Mouse (Mus musculus) midbrain, embryonic 15.5 days (tissue): ENCODE measurements at regions not wholly inside any gene's neighbourhood (a gene's known extent, or its start where the extent isn't known, plus 50 kb on each side); places are given as distances from the start of the nearest gene placed in this dataset.

Experiments used
- ATAC-seq: fragments of 200-750 bp; cut with Nextera tagmentation; replicated peaks from 2 replicates; pipeline ENCODE4 v1.8.0; 2017; ENCODE audit warnings: moderate TSS enrichment
- H3K27ac ChIP-seq: fragments of 300-500 bp; sonication (generic); 2 replicates; pipeline ENCODE4 v1.5.1; 2015; ENCODE audit warnings: mild to moderate bottlenecking, inconsistent platforms
- H3K27me3 ChIP-seq: fragments of 300-500 bp; sonication (generic); replicated peaks from 2 replicates; pipeline ENCODE4 v1.6.1; 2015; ENCODE audit warnings: inconsistent platforms
- H3K36me3 ChIP-seq: fragments of 300-500 bp; sonication (generic); replicated peaks from 2 replicates; pipeline ENCODE4 v1.6.1; 2015; ENCODE audit warnings: inconsistent platforms
- H3K4me1 ChIP-seq: fragments of 300-500 bp; sonication (generic); 2 replicates; pipeline ENCODE4 v1.6.1; 2015; ENCODE audit warnings: inconsistent platforms
- H3K4me2 ChIP-seq: fragments of 300-500 bp; sonication (generic); 2 replicates; pipeline ENCODE4 v1.6.1; 2015; ENCODE audit warnings: inconsistent platforms, mild to moderate bottlenecking, moderate library complexity
- H3K4me3 ChIP-seq: fragments of 300-500 bp; sonication (generic); 2 replicates; pipeline ENCODE4 v1.5.1; 2015; ENCODE audit warnings: mild to moderate bottlenecking, inconsistent platforms
- H3K9ac ChIP-seq: fragments of 300-500 bp; sonication (generic); 2 replicates; pipeline ENCODE4 v1.6.1; 2015; ENCODE audit warnings: mild to moderate bottlenecking, inconsistent platforms
- H3K9me3 ChIP-seq: fragments of 300-500 bp; sonication (generic); 2 replicates; pipeline ENCODE4 v1.6.1; 2016; ENCODE audit warnings: inconsistent platforms
- WGBS: fragments of 180-500 bp; shearing (Covaris S2); methylation state at CpG from one replicate; pipeline ENCODE4 v1.1.7; 2015; ENCODE audit warnings: mixed read lengths; 5-methylcytosine and 5-hydroxymethylcytosine counted together

DNA sequence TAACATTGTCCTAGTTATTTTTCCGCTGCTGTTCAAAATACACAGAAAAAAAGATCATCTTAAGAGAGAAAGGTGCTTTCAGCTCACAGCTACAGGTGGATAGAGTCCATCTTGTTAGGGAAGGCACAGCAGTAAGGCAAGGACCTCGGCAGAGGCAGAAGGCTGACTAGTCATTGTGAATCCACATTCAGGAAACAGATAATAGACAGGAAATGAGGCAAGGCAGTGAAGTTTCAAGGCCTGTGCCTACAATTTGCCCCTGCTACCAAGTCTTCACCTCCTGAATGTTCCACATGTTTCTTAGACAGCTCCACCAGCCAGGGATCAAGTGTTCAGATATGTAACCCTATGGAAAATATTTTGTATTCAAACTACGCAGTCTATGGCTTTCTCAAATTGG is 122.0 kb upstream of the Spaca1 start:
- Histone ChIP-seq H3K27ac (peak overlapping the region; percentile 32; the same call in 1 of the 2 replicates), H3K4me1 (0 out of 2 replicates have a peak, but pooled peaks cover 4% of the 10 kb centered on the region), H3K9ac (no peak overlapping the region), H3K9me3 (no peaks in the 10 kb centered on the region), H3K27me3 (no peaks in the 10 kb centered on the region), H3K4me2 (no peak overlapping the region), H3K4me3 (no peak overlapping the region), H3K36me3 (no peaks in the 10 kb centered on the region)
- WGBS = 75% methylated on average over 3 of the region's 3 CpGs
- no peak for ATAC-seq

DNA sequence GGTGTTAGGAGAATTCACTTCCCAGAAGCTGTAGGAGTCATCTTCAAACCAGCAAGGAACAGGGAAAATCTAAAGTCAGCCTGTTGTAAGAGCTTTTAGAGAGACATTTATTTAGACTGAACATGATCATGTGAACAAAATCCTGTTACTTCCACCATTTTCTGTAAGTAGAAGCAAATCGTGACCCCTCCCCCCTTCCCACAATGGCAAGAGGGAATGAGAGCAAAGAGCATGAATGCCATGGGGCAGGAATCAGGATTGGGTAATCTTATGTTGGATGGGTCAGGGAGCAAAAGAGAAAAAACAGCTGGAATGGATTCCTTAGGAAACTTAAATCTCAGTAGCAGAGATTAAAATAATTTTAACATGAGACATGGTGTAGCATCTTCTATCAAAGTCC is 127.4 kb upstream of the Spaca1 start:
- no peaks in the 10 kb centered on the region for H3K36me3 ChIP-seq
- no peak overlapping the region for H3K4me2 ChIP-seq
- H3K9me3 ChIP-seq = no peaks in the 10 kb centered on the region
- no peaks in the 10 kb centered on the region for H3K4me1 ChIP-seq
- no peaks in the 10 kb centered on the region for H3K27me3 ChIP-seq
- ATAC-seq = no peak
- no peak overlapping the region for H3K27ac ChIP-seq
- H3K9ac ChIP-seq = no peak overlapping the region
- 75% methylated on average over 1 of the region's 1 CpGs for WGBS
- H3K4me3 ChIP-seq = no peak overlapping the region

DNA sequence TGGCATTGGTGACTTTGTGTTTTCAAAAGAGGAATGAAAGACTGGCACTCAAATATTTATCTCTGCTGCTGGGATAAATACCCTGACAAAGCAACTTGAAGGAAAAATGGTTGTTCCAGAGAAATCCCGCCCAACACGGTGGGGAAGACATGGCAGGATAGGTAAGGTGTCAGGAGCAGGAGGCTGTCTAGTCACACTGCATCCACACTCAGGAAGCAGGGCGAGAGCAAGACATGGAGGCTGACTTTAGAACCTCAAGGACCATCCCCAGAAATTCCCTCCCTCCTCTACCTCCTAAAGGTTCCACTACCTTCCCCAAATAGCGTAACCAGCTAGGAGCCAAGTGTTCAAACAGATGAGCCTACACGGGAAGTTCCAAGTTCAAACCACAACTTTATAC is 136.5 kb upstream of the Spaca1 start:
- H3K4me2 ChIP-seq = no peak overlapping the region
- H3K4me3 ChIP-seq = no peak overlapping the region
- no peaks in the 10 kb centered on the region for H3K9me3 ChIP-seq
- no peaks in the 10 kb centered on the region for H3K4me1 ChIP-seq
- no peak for ATAC-seq
- H3K9ac ChIP-seq = no peak overlapping the region
- no peaks in the 10 kb centered on the region for H3K27me3 ChIP-seq
- no peaks in the 10 kb centered on the region for H3K36me3 ChIP-seq
- WGBS = 91% methylated on average over 5 of the region's 5 CpGs
- no peak overlapping the region for H3K27ac ChIP-seq

DNA sequence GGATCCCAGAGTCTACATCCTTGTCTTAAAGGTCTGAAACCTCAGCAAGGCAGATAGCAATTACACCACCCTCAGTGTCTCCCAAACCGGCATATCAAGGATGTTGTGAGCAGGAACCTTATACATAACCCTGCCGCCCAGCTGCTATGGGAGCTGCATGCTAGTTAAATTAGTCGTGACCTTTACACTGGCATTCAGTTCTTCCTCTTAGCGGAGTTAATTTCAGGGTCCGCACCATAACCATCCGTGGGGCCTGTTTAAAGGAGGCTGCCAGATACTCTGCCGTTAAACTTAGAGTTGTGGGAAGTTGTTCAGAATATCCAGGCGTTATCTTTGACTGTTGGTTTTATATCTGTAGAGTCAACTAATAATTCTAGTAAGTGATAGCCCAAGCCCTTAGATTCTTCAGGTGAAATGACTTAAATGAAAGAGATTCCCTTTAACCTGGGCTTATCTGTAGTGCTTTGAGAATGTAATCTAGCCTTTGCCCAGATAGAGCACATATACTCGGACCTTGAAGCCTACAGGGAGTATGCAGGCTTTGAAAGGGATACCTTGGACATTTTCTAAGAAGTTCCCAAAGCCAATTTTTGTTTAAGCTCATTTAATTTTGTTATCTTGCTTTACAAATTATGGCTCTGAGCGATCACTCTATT is 153.3 kb upstream of the Spaca1 start:
- no peak overlapping the region for H3K9ac ChIP-seq
- H3K9me3 ChIP-seq = no peaks in the 10 kb centered on the region
- WGBS = 92% methylated on average over 10 of the region's 10 CpGs
- H3K4me1 ChIP-seq = no peaks in the 10 kb centered on the region
- H3K27ac ChIP-seq = no peak overlapping the region
- no peaks in the 10 kb centered on the region for H3K27me3 ChIP-seq
- ATAC-seq = no peak
- H3K36me3 ChIP-seq = no peaks in the 10 kb centered on the region
- H3K4me3 ChIP-seq = no peak overlapping the region
- H3K4me2 ChIP-seq = no peak overlapping the region

DNA sequence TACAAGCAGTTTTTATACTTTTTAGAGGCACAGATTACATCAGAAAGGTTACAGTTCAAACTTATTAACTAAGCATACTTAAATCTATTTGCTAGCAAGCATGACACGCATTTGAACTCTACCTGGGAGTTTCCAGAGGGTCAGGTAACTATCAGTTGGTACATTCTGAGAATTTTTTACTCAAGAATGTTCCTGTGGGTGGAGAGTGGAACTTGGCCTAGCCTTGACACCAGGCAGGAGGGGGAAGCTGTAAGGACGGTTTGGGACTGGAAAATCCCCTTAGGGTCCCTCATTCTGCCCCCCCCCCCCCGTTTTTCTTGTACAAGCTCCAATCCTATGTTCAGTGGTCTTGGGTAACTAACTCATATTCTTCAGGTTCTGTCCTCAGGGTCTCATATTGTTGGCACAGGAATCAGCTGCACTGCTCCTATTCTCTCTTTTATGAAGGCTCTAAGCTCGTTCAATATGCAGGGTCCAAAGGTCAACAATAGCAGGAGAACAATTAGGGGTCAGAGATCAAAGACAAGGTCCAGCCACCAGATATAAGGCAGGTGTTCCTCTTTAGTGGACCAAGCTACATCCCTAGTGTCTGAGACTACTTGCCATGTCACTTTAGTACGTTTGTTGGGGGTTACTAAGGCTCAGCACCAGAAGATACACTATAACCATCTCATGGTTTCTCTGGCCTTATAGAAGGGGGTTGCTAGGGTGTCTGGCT is 159.3 kb upstream of the Spaca1 start:
- WGBS = 69% methylated on average over 5 of the region's 5 CpGs
- Histone ChIP-seq H3K9me3 (no peaks in the 10 kb centered on the region), H3K9ac (no peak overlapping the region), H3K4me2 (no peak overlapping the region), H3K4me1 (no peaks in the 10 kb centered on the region), H3K27me3 (no peaks in the 10 kb centered on the region), H3K27ac (no peak overlapping the region), H3K4me3 (no peak overlapping the region), H3K36me3 (no peaks in the 10 kb centered on the region)
- ATAC-seq = no peak

DNA sequence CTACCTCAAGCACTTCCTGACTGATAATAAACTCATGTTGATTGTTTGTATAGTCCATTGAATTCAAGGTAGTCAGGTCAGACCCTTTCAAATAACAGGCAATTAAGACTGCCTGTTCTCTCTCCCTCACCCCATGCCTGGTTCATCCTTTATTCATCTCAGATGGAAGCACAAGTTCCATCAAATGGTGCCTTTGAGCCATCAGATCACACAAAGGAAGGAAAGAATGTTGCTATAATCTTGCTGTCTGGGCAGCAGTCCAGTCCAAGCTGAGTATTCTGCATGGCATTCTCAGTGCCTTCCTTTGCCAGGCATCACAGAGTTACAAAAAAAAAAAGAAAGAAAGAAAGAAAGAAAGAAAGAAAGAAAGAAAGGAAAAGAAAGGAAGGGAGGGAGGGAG is 163.7 kb upstream of the Spaca1 start:
- Histone ChIP-seq H3K27ac (no peak overlapping the region), H3K9ac (no peak overlapping the region), H3K4me1 (no peaks in the 10 kb centered on the region), H3K27me3 (no peaks in the 10 kb centered on the region), H3K4me2 (no peak overlapping the region), H3K36me3 (no peaks in the 10 kb centered on the region), H3K9me3 (no peaks in the 10 kb centered on the region), H3K4me3 (no peak overlapping the region)
- no peak for ATAC-seq

DNA sequence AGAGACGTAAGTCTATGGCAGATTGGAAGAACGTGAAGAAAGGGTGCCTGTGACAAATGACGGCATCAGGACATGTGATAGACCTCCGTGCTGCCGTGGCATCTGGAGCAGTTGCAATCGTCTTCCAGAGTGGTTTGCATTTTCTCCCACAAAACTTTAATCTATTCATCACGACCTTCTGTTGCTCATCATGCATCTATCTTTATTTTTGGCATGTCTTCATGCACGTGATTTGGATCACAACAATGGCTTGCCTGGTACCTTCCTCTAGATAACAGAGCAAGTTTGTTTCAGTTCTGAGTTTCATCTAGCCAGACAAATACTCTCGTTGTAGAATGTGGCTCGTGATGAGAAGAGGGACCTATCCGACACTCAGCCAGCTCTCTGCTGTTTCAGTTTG is 164.4 kb upstream of the Spaca1 start:
- no peak for ATAC-seq
- H3K4me3 ChIP-seq = no peak overlapping the region
- H3K27ac ChIP-seq = no peak overlapping the region
- no peaks in the 10 kb centered on the region for H3K36me3 ChIP-seq
- H3K27me3 ChIP-seq = no peaks in the 10 kb centered on the region
- 90% methylated on average over 11 of the region's 11 CpGs for WGBS
- no peaks in the 10 kb centered on the region for H3K4me1 ChIP-seq
- no peak overlapping the region for H3K9ac ChIP-seq
- no peaks in the 10 kb centered on the region for H3K9me3 ChIP-seq
- H3K4me2 ChIP-seq = no peak overlapping the region

DNA sequence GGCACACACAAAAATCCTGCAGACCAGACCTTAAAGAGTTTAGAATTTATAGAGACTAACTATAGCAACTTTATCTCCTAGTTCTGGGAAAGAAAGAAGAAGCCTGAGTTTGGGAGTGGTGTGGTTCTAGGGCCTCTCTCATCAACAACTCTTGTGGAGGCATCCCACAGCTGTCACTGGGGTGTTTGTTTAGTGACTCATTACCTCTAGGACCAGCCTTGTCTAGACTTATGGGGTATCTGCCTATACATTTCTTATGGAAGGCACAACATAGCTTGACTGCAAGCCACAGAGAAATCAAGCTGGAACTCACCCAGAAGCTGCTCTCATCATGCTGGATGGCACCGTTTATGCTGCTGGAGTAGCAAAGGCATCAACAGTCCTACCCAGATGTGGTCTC is 171.9 kb upstream of the Spaca1 start:
- H3K27ac ChIP-seq = no peak overlapping the region
- H3K4me2 ChIP-seq = no peak overlapping the region
- no peak for ATAC-seq

DNA sequence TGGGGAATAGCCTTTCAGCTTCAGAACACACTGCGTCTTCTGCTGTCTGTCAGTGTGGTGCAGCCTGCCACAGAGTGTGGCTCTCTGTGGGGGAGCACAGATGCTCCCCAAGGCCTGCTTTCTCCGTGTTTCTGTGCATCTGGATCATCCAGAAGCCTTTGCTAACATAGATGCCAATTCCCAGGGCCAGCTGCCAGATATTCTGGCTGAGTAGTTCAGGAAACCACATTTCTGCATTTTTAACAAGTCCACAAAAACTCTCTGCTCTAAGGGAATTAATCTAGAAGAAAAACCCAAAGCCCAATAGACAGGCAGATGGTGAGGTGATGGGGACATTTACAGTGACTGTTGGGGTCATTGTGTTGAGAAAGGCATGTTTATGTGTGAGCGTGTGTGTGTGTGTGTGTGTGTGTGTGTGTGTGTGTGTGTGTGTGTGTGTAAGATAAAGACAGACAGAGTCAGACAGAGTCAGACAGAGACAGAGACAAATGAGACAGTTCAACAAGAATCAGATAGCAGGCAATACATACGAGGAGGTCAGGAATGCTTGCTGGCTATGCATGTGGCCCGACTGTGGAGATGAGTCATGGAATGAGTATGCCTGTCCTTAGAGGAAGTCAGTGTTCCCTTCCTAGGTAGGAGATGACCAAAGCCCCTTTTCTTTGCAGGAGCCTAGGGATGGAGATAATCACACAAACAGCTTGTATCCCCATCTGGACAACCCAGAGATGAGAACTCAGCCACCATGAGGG is 176.3 kb upstream of the Spaca1 start:
- no peaks in the 10 kb centered on the region for H3K36me3 ChIP-seq
- no peaks in the 10 kb centered on the region for H3K4me1 ChIP-seq
- 54% methylated on average over 5 of the region's 5 CpGs for WGBS
- no peak overlapping the region for H3K9ac ChIP-seq
- no peaks in the 10 kb centered on the region for H3K9me3 ChIP-seq
- H3K4me3 ChIP-seq = no peak overlapping the region
- no peak overlapping the region for H3K27ac ChIP-seq
- no peak overlapping the region for H3K4me2 ChIP-seq
- H3K27me3 ChIP-seq = no peaks in the 10 kb centered on the region
- ATAC-seq = no peak

More for the DNA sequence above, 171.9 kb upstream of the Spaca1 start:
- no peak overlapping the region for H3K4me3 ChIP-seq
- no peaks in the 10 kb centered on the region for H3K9me3 ChIP-seq
- no peak overlapping the region for H3K9ac ChIP-seq
- H3K4me1 ChIP-seq = no peaks in the 10 kb centered on the region
- no peaks in the 10 kb centered on the region for H3K27me3 ChIP-seq
- WGBS = 75% methylated on average over 1 of the region's 1 CpGs
- no peaks in the 10 kb centered on the region for H3K36me3 ChIP-seq

DNA sequence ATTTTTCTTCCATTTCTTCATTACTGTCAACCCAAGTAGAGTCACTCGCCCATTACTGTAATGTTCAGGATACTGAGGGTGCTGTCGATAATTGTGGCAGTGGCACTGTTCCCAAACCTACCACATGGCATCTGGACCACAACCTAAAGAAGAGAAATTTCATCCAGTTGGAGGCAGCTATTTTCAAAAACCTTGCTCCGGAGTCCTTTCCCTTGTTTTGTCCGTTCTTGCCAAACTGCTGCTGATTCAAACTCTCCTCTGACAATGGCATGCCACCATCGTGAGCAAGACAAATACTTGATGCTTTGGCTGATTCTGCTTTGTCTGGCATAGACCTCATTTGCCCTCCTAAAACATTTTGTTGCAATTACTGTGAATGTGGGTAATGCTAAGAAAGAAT is 176.9 kb upstream of the Spaca1 start:
- Histone ChIP-seq H3K4me2 (no peak overlapping the region), H3K36me3 (no peaks in the 10 kb centered on the region), H3K4me1 (no peaks in the 10 kb centered on the region), H3K27ac (no peak overlapping the region), H3K4me3 (no peak overlapping the region), H3K27me3 (no peaks in the 10 kb centered on the region), H3K9me3 (no peaks in the 10 kb centered on the region), H3K9ac (no peak overlapping the region)
- 84% methylated on average over 5 of the region's 5 CpGs for WGBS
- no peak for ATAC-seq

DNA sequence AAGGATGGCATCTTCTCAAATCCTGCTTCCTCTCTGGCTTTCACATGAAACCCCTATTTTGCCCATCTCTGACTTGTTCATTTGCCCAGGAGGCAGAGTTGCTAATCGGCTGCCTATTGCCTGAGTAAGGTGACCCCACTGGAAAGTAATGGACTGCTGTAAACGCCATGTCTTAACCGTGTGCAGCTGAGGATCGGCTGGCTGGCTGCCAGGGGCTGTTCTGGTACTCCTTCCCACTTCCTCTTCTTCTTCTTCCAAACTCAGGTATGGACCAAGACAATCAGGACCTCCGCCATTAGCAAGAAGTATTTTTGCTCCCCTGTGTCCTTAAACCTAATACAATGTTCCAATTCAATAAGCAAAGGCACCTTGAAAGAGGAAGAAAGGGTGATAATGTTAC is 177.6 kb upstream of the Spaca1 start:
- no peaks in the 10 kb centered on the region for H3K9me3 ChIP-seq
- 78% methylated on average over 5 of the region's 5 CpGs for WGBS
- no peak overlapping the region for H3K4me3 ChIP-seq
- no peak for ATAC-seq
- H3K27me3 ChIP-seq = no peaks in the 10 kb centered on the region
- H3K9ac ChIP-seq = no peak overlapping the region
- no peak overlapping the region for H3K4me2 ChIP-seq
- no peaks in the 10 kb centered on the region for H3K4me1 ChIP-seq
- H3K36me3 ChIP-seq = no peaks in the 10 kb centered on the region
- H3K27ac ChIP-seq = no peak overlapping the region

DNA sequence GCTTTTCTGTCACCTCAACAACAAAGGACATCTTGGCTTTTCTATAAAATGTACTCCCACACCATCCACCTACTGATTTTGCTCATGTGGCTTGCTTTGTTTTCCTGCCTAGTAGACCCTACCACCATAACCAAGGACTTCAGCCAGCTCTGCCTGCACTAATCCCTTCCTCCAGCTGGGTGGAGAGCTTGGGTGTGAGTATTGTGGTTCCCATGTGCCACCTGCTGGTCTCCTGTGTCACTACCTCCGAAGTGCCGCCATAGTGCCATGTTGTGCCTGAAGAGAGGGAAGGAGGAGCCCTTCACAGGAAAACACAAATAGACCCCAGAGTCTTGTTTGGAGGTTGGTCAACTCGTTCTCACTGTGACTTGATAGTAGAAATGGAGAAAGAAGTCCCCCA is 181.3 kb upstream of the Spaca1 start:
- Histone ChIP-seq H3K4me3 (no peak overlapping the region), H3K36me3 (no peaks in the 10 kb centered on the region), H3K4me1 (no peaks in the 10 kb centered on the region), H3K27ac (no peak overlapping the region), H3K27me3 (no peaks in the 10 kb centered on the region), H3K9ac (no peak overlapping the region), H3K9me3 (no peaks in the 10 kb centered on the region), H3K4me2 (no peak overlapping the region)
- 13% methylated on average over 3 of the region's 3 CpGs for WGBS
- peak; percentile 82; the same call in 1 of the 2 replicates for ATAC-seq
